Mouse (Mus musculus) liver, postnatal 0 days (tissue): ENCODE data around the gene Kdm4b. TPM values are rescaled to one million over a fixed set of nuclear protein-coding genes. Genes with fewer than 3 reads are reported as not detected.

Experiments used
- ATAC-seq: fragments of 200-750 bp; cut with Nextera tagmentation; 2 replicates; pipeline ENCODE4 v1.8.0; 2017; ENCODE audit warnings: mild to moderate bottlenecking, moderate library complexity
- DNase-seq: peaks from one replicate; pipeline ENCODE4 v3.0.0-alpha.2; 2016
- H3K27ac ChIP-seq: fragments of 300-500 bp; sonication (generic); 2 replicates; pipeline ENCODE4 v1.5.1; 2014; ENCODE audit warnings: antibody characterized with exemption, moderate library complexity, mild to moderate bottlenecking, low read depth
- H3K27me3 ChIP-seq: fragments of 300-500 bp; sonication (generic); 2 replicates; pipeline ENCODE4 v1.6.1; 2014; ENCODE audit warnings: low read length, control low read depth, mixed read lengths; ENCODE audit not compliant: insufficient read depth
- H3K36me3 ChIP-seq: fragments of 300-500 bp; sonication (generic); replicated peaks from 2 replicates; pipeline ENCODE4 v1.6.1; 2014; ENCODE audit warnings: mild to moderate bottlenecking, control low read depth, low read length, moderate library complexity, mixed read lengths; ENCODE audit not compliant: insufficient read depth
- H3K4me1 ChIP-seq: fragments of 300-500 bp; sonication (generic); 2 replicates; pipeline ENCODE4 v1.6.1; 2014; ENCODE audit warnings: antibody characterized with exemption, mild to moderate bottlenecking, control low read depth; ENCODE audit not compliant: insufficient read depth
- H3K4me2 ChIP-seq: fragments of 300-500 bp; sonication (generic); 2 replicates; pipeline ENCODE4 v1.6.1; 2014; ENCODE audit warnings: low read depth, mild to moderate bottlenecking, low read length, moderate library complexity, mixed read lengths
- H3K4me3 ChIP-seq: fragments of 300-500 bp; sonication (generic); 2 replicates; pipeline ENCODE4 v1.5.1; 2014; ENCODE audit warnings: low read depth, low read length
- H3K9ac ChIP-seq: fragments of 300-500 bp; sonication (generic); replicated peaks from 2 replicates; pipeline ENCODE4 v1.6.1; 2014; ENCODE audit warnings: mild to moderate bottlenecking, moderate library complexity
- H3K9me3 ChIP-seq: fragments of 300-500 bp; sonication (generic); 2 replicates; pipeline ENCODE4 v1.6.1; 2016; ENCODE audit warnings: mild to moderate bottlenecking, control low read depth, low read length, mixed read lengths
- CTCF ChIP-seq: sonication (generic); IDR thresholded peaks from 2 replicates; pipeline ENCODE4 v1.5.1; 2016; ENCODE audit warnings: antibody characterized with exemption, low read depth
- EP300 ChIP-seq: IDR thresholded peaks from 2 replicates; pipeline ENCODE4 v1.6.1; 2016; ENCODE audit warnings: antibody characterized with exemption, low read depth, mild to moderate bottlenecking
- WGBS: fragments of 180-500 bp; shearing (Covaris S2); extraction: QIAGEN DNeasy Blood & Tissue Kit; methylation state at CpG from one replicate; pipeline ENCODE4 v1.1.7; 2014; ENCODE audit not compliant: insufficient replicate concordance; 5-methylcytosine and 5-hydroxymethylcytosine counted together
- polyA plus RNA-seq: library from polyadenylated mRNA; unstranded; fragments of >200 nt; fragmentation: Nextera tagmentation; extraction: Ambion mirVana; gene quantifications from 2 replicates; pipeline ENCODE4 v1.2.1, GENCODE M21; 2015

Kdm4b gene
- 5.0 and 5.8 TPM in 2 replicates for polyA plus RNA-seq

DNA sequence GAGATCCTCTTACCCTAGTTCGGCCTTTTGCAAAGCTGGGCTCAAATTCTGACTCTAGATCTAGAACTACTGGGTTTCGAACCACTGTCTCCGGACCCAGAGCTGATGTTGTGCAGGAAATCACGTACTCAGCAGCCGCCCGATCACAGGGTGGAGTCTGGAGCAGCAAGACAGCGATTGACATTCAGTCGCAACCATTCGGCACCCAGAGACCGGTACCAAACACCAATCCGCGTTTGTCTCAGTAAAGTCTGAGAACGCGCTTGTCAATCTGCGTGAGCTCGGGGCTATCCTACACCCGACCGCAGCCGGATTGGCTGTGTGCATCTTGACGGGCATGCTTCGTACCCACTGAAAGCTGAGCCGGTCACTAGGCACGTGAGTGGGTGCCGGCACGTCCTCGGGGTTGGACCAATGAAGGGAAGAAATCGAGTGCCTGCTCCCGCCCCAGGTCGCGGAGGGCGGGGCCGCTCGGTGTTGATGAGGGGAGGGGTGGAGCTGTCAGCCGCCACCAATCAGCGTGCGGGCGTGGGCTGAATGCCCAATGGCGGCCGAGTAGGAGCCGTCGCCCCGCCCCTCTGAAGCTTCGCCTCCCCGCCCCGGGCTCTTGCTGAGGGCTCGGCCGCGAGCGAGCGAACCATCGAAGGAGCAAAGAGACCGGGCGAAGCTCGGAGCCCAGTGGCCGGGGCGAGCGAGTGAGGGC, at the start of gene Kdm4b:
TSS of gene Kdm4b (plus strand) at position 613 of the 703 bp plus-strand sequence.
- Histone ChIP-seq H3K4me2 (peak within 1 kb of the TSS; percentile 97), H3K9ac (peak within 1 kb of the TSS; percentile 87), H3K36me3 (peaks cover 17% of the 10 kb centered on the region), H3K4me1 (peaks cover 43% of the 10 kb centered on the region), H3K27me3 (no peaks in the 10 kb centered on the region), H3K27ac (peak within 1 kb of the TSS; percentile 97), H3K9me3 (no peaks in the 10 kb centered on the region), H3K4me3 (peak within 1 kb of the TSS; percentile 78)
- ATAC-seq: peak; percentile 96
- peak; percentile 99 for DNase-seq
- no peak for TF ChIP-seq EP300
- TF ChIP-seq CTCF: no peak
- WGBS: under 1% methylated on average over 57 of the region's 57 CpGs

DNA sequence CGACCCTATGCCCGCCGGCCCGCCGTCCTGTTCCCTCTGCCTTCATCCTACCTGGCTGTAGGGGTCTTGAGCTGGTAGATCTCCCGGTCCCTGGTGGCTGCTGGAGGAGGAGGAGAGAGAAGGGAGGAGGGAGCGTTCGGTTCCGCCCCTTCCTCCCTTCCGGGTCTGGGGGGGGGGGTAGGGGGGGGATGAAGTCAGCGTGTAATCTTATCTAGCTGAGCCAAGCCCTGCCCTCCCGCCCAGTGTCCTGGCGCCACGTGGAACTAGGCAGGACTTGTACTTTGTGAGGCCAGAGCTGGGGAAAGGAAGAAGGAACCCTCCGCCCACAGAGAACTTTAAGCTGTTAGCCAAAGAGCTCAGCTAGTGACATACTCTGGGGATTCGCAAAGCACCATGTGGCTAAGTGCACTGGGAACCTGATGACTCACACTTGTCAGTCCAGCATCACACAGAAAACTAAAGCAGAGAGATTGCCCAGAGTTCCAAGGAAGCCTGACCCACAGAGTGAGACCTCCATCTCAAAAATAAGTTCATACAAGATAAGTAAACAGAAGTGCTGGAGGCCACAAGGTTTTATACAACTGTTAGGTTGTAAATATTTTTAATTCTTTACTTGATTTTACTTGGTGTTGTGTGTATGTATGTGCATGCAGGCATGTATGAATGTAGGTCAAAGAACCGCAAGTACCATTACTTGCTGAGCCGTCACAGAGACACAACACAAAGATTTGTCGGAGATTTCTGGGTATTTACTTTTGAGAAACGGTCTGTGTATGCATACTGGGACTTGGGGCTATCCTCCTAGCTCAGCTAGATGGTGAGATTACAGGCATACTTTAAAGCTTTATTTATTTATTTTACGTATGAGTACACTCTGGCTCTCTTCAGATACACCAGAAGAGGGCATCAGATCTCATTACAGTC, 49.0 kb upstream of the Kdm4b start, which contains the start of gene Ticam1:
TSS of gene Ticam1 (minus strand) at position 144 of the 924 bp plus-strand sequence.
- 5% methylated on average over 15 of the region's 21 CpGs for WGBS
- peak within 1 kb of the TSS; percentile 96 for H3K27ac ChIP-seq
- peak within 1 kb of the TSS; percentile 76 for H3K4me3 ChIP-seq
- no peaks in the 10 kb centered on the region for H3K9me3 ChIP-seq
- peak within 1 kb of the TSS; percentile 81 for H3K9ac ChIP-seq
- peak within 1 kb of the TSS; percentile 88 for H3K4me2 ChIP-seq
- no peaks in the 10 kb centered on the region for H3K27me3 ChIP-seq
- peaks cover 31% of the 10 kb centered on the region for H3K36me3 ChIP-seq
- H3K4me1 ChIP-seq: peaks cover 43% of the 10 kb centered on the region
- peak; percentile 55 for TF ChIP-seq CTCF
- peak; percentile 87 for TF ChIP-seq EP300
- ATAC-seq (peak; percentile 86), DNase-seq (peak; percentile 93)

DNA sequence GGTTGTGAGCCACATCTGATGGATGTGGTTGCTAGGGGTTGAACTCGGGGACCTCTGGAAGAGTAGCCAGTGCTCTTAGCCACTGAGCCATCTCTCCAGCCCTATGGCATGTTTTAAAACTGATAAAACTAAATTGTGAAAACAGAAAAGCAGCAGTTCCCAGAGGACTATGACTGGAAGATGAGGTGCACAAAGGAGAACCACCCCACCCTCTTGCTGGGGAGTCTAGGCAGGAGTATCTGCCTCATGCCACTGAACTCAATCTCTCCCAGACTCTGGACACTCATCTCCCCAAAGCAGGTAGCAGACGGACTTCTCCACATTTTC, 48.3 kb upstream of the Kdm4b start:
- ATAC-seq (no peak), DNase-seq (no peak)
- H3K4me1 ChIP-seq: peaks cover 37% of the 10 kb centered on the region
- peak overlapping the region; percentile 81 for H3K9ac ChIP-seq
- peaks cover 33% of the 10 kb centered on the region for H3K36me3 ChIP-seq
- H3K9me3 ChIP-seq: no peaks in the 10 kb centered on the region
- peak overlapping the region; percentile 96 for H3K27ac ChIP-seq
- H3K4me3 ChIP-seq: no peak overlapping the region
- H3K27me3 ChIP-seq: no peaks in the 10 kb centered on the region
- TF ChIP-seq EP300 (no peak), CTCF (no peak)
- 30% methylated on average over 2 of the region's 2 CpGs for WGBS
- H3K4me2 ChIP-seq: peak overlapping the region; percentile 88

- no peak overlapping the region for H3K4me2 ChIP-seq
- H3K9ac ChIP-seq: no peak overlapping the region; the same call in 1 of the 2 replicates
- peak overlapping the region; percentile 96 for H3K27ac ChIP-seq
- no peak overlapping the region for H3K4me3 ChIP-seq
- peaks cover 31% of the 10 kb centered on the region for H3K4me1 ChIP-seq
- H3K9me3 ChIP-seq: no peaks in the 10 kb centered on the region
- peaks cover 41% of the 10 kb centered on the region for H3K36me3 ChIP-seq
- no peak for DNase-seq
- ATAC-seq: no peak
- 88% methylated on average over 5 of the region's 5 CpGs for WGBS
- H3K27me3 ChIP-seq: no peaks in the 10 kb centered on the region
- no peak for TF ChIP-seq EP300
- no peak for TF ChIP-seq CTCF
Observed at GRCm38 (mm10) chr17:56278340-56278739, 47.5 kb upstream of the Kdm4b start.

DNA sequence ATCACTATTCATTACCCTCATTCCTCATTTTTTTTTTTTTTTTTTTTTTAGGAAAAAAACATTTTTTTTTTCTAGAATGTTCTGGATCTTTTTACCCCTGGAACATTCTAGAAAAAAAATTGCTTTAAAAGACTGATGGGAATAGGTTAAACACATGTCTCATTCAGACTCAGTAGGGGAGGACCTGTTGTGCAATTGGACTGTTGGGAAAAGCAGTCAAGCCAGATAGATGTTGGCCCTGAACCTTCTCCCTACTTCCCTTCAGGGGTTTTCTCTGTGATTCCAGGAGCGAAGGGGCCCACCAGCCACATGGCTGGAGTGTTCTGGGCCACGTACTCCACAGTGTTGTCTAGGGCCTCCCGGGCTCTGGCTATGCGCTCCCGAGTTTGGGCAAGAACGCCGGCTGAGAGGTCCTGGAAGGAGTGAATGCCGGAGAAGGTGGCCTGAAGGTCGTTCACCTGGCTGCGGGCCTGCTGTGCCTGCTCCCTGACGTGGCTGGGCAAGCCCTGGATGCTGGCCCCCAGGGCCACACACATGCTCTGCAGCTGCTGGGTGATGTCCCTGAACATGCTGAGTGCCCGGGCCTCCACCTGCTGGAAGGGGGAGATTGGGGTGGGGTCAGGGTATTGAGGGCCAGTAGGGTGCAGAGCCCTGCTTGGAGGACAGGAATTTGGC, 46.2 kb upstream of the Kdm4b start:
- no peaks in the 10 kb centered on the region for H3K27me3 ChIP-seq
- H3K4me3 ChIP-seq: no peak overlapping the region
- ATAC-seq: peak; percentile 30
- no peak overlapping the region for H3K4me2 ChIP-seq
- DNase-seq: peak; percentile 67
- WGBS: 72% methylated on average over 12 of the region's 12 CpGs
- TF ChIP-seq CTCF (no peak), EP300 (no peak; the same call in 1 of the 2 replicates)
- peak overlapping the region; percentile 96 for H3K27ac ChIP-seq
- H3K9me3 ChIP-seq: no peaks in the 10 kb centered on the region
- peaks cover 27% of the 10 kb centered on the region for H3K4me1 ChIP-seq
- peaks cover 44% of the 10 kb centered on the region for H3K36me3 ChIP-seq
- H3K9ac ChIP-seq: no peak overlapping the region
